18 mouse cellular contexts compared by ENCODE assay signal in the genomic region with DNA sequence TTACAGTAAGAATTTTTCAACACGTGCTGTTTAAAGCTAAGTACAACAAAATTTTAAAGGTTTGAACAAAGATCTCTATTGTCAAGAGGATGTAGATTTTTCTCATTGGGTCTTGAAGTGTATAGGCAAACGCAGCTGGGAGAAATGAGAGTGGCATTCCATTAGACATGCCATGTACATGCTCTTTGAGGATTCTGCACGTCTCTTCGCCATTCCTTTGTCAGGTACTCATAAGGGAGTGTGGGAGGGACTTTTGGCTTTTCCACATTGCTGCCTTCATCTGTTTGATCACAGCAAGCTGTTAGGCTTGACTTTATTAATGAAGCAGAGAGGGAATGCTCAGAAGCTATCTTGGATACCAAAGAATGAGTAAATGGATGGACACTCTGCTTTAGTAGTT. TPM values are rescaled to one million over a fixed set of nuclear protein-coding genes. Genes with fewer than 3 reads are reported as not detected.
A peak's percentile ranks its signal among the peaks of the same experiment; 100 is the strongest.
DNase-seq lines count a peak whose midpoint lies in the region; ATAC-seq and TF ChIP-seq lines count a peak whose summit lies in the region.
"Had no signal": no experiment of that assay in that cellular context is flagged by ENCODE, and none has a peak within 500 bp of the region (broad histone marks: within the 10 kb centered on the region; RNA-seq: fewer than 3 reads in every experiment).

No protein-coding gene starts in this region.

- no peak overlapping the region for H3K27ac ChIP-seq in lung, embryonic 14.5 days (ENCODE audit: low read depth)
- H3K27ac ChIP-seq in hindbrain, embryonic 14.5 days: no peak overlapping the region
- H3K27ac ChIP-seq: embryonic facial prominence, embryonic 13.5 days; embryonic facial prominence, embryonic 15.5 days; forebrain, embryonic 13.5 days; forebrain, embryonic 15.5 days had no signal

- in situ Hi-C loops in Patski (cut with MboI; ENCODE audit: low pct_unique_long_range_greater_than_20kb): no loop called here

- H3K4me1 ChIP-seq in lung, embryonic 14.5 days (ENCODE audit: insufficient read depth): no peaks in the 10 kb centered on the region
- H3K4me1 ChIP-seq in lung, adult 2 months (ENCODE audit: control insufficient read depth, insufficient read depth, low read length): no peaks in the 10 kb centered on the region
- no peaks in the 10 kb centered on the region for H3K4me1 ChIP-seq in hindbrain, embryonic 14.5 days (replicated peaks; ENCODE audit: control insufficient read depth, insufficient read depth, low read length)
- H3K4me1 ChIP-seq: embryonic facial prominence, embryonic 13.5 days; embryonic facial prominence, embryonic 15.5 days; forebrain, embryonic 13.5 days; forebrain, embryonic 15.5 days had no signal

- CTCF ChIA-PET in Patski (lab: Charles Lee): interaction anchor here (1.1 kb wide), 1 partner anchor 10 kb away, joined by 3 read pairs; no protein-coding TSS in a partner anchor

- no peaks in the 10 kb centered on the region for H3K9me3 ChIP-seq in lung, embryonic 14.5 days (ENCODE audit: low read depth, low read length)
- no peaks in the 10 kb centered on the region for H3K9me3 ChIP-seq in hindbrain, embryonic 14.5 days (ENCODE audit: control insufficient read depth, low read length)
- H3K9me3 ChIP-seq: embryonic facial prominence, embryonic 13.5 days; embryonic facial prominence, embryonic 15.5 days; forebrain, embryonic 13.5 days; forebrain, embryonic 15.5 days had no signal

- TF ChIP-seq CTCF in lung, embryonic 14.5 days (IDR thresholded peaks at IDR 0.05; ENCODE audit: low read depth): no peak
- no peak for TF ChIP-seq CTCF in lung, adult 2 months (IDR thresholded peaks at IDR 0.05; ENCODE audit: insufficient read depth, low read length)
- no peak for TF ChIP-seq CTCF in Patski (IDR thresholded peaks at IDR 0.05)

- no peak overlapping the region for H3K4me3 ChIP-seq in lung, embryonic 14.5 days (ENCODE audit: low read depth, low read length)
- H3K4me3 ChIP-seq in lung, adult 2 months (replicated peaks; ENCODE audit: extremely low read depth, low read depth, low read length): no peak overlapping the region
- no peak overlapping the region for H3K4me3 ChIP-seq in hindbrain, embryonic 14.5 days (replicated peaks; ENCODE audit: low read length)
- H3K4me3 ChIP-seq: embryonic facial prominence, embryonic 13.5 days; embryonic facial prominence, embryonic 15.5 days; forebrain, embryonic 13.5 days; forebrain, embryonic 15.5 days had no signal

- ATAC-seq in lung, embryonic 14.5 days (ENCODE audit: insufficient read depth): peak; percentile 65; the same call in 1 of the 2 replicates
- ATAC-seq in Patski: peak; percentile 60
- ATAC-seq in hindbrain, embryonic 14.5 days (ENCODE audit: low FRiP score): no peak
- ATAC-seq: forebrain, embryonic 13.5 days; forebrain, embryonic 15.5 days; forebrain, postnatal 0 days had no signal

- no peak for DNase-seq in lung, embryonic 14.5 days
- no peak for DNase-seq in lung, adult 2 months
- DNase-seq in Patski (ENCODE audit: low read depth, low spot score): no peak
- no peak for DNase-seq in hindbrain, embryonic 14.5 days (ENCODE audit: low spot score)
- DNase-seq in embryo, embryonic 11 days: no peak
- DNase-seq: adrenal gland, adult 2 months; adrenal gland, postnatal 10 days; adrenal gland, postnatal 25 days; cerebellum, adult 11 months; cerebellum, adult 18-20 months; cerebellum, adult 8-10 months; cerebellum, adult 9-11 months; cerebellum, postnatal 25 days; forebrain, postnatal 0 days had no signal

- TF ChIP-seq POLR2A in lung, adult 2 months (IDR thresholded peaks at IDR 0.05; ENCODE audit: borderline replicate concordance, extremely low read depth, low read depth, low read length): no peak

- H3K9ac ChIP-seq in lung, embryonic 14.5 days: no peak overlapping the region
- H3K9ac ChIP-seq in hindbrain, embryonic 14.5 days: no peak overlapping the region
- H3K9ac ChIP-seq: embryonic facial prominence, embryonic 13.5 days; embryonic facial prominence, embryonic 15.5 days; forebrain, embryonic 13.5 days; forebrain, embryonic 15.5 days; forebrain, postnatal 0 days had no signal

- no peaks in the 10 kb centered on the region for H3K36me3 ChIP-seq in lung, embryonic 14.5 days (ENCODE audit: insufficient read depth)
- no peaks in the 10 kb centered on the region for H3K36me3 ChIP-seq in hindbrain, embryonic 14.5 days (replicated peaks; ENCODE audit: control insufficient read depth, insufficient read depth)
- H3K36me3 ChIP-seq: embryonic facial prominence, embryonic 13.5 days; embryonic facial prominence, embryonic 15.5 days; forebrain, embryonic 15.5 days had no signal

- POLR2A ChIA-PET in Patski (lab: Charles Lee): no interaction called here

- H3K4me2 ChIP-seq in lung, embryonic 14.5 days: no peak overlapping the region
- H3K4me2 ChIP-seq in hindbrain, embryonic 14.5 days (replicated peaks): no peak overlapping the region
- H3K4me2 ChIP-seq: embryonic facial prominence, embryonic 13.5 days; embryonic facial prominence, embryonic 15.5 days; forebrain, embryonic 13.5 days; forebrain, embryonic 15.5 days had no signal

- WGBS in lung, embryonic 14.5 days: 52% methylated on average over 4 of the region's 4 CpGs
- 64% methylated on average over 4 of the region's 4 CpGs for WGBS in lung, adult 2 months
- WGBS in hindbrain, embryonic 14.5 days: 57% methylated on average over 4 of the region's 4 CpGs

- H3K27me3 ChIP-seq in lung, embryonic 14.5 days (ENCODE audit: insufficient read depth, low read length): no peaks in the 10 kb centered on the region
- no peaks in the 10 kb centered on the region for H3K27me3 ChIP-seq in Patski
- peaks cover 9% of the 10 kb centered on the region; the same call in 1 of the 2 replicates for H3K27me3 ChIP-seq in hindbrain, embryonic 14.5 days (ENCODE audit: control insufficient read depth, insufficient read depth, low read length)
- H3K27me3 ChIP-seq: embryonic facial prominence, embryonic 15.5 days; forebrain, embryonic 13.5 days; forebrain, embryonic 15.5 days had no signal

RNA-seq across cellular contexts. Expression of a gene that starts 19.4 kb away (rescaled TPM):
- 32.0 and 32.7 TPM in 2 replicates for polyA plus RNA-seq in lung, embryonic 14.5 days (2014; fragmentation: Nextera tagmentation; extraction: Ambion mirVana)
- 22.8 and 28.0 TPM in 2 replicates for polyA plus RNA-seq in lung, adult 2 months (2012; rRNA removed)
- polyA plus RNA-seq in Patski (2021): 97.5 TPM
- polyA plus RNA-seq in hindbrain, embryonic 14.5 days (2014; fragmentation: Nextera tagmentation; extraction: Ambion mirVana): 13.9 and 15.9 TPM in 2 replicates

RNA-seq across cellular contexts. Expression of a gene that starts 20.7 kb away (rescaled TPM):
- polyA plus RNA-seq in lung, embryonic 14.5 days (2014; fragmentation: Nextera tagmentation; extraction: Ambion mirVana): 6.9 and 7.8 TPM in 2 replicates
- 5.0 and 7.3 TPM in 2 replicates for polyA plus RNA-seq in lung, adult 2 months (2012; rRNA removed)
- polyA plus RNA-seq in Patski (2021): 46.7 TPM
- polyA plus RNA-seq in hindbrain, embryonic 14.5 days (2014; fragmentation: Nextera tagmentation; extraction: Ambion mirVana): 3.8 and 4.1 TPM in 2 replicates
